Mouse (Mus musculus) G1E (cell line): Measurements from ENCODE around the gene Emc9. TPM values are rescaled to one million over a fixed set of nuclear protein-coding genes. Genes with fewer than 3 reads are reported as not detected.
A peak's percentile ranks its signal among the peaks of the same experiment; 100 is the strongest.

ENCODE experiments used
- ATAC-seq: 2 replicates; pipeline ENCODE4 v1.8.0; 2016; ENCODE audit warnings: mild to moderate bottlenecking; ENCODE audit not compliant: insufficient number of reproducible peaks, poor library complexity, low FRiP score, severe bottlenecking; ENCODE audit errors: extremely low read depth
- DNase-seq: peaks from one replicate; pipeline ENCODE4 v3.0.0; 2012; ENCODE audit warnings: low spot score
- H3K27me3 ChIP-seq: 2 replicates; pipeline ENCODE4 v1.6.1; 2012; ENCODE audit warnings: mild to moderate bottlenecking, low read length, inconsistent platforms; ENCODE audit not compliant: insufficient read depth
- H3K36me3 ChIP-seq: replicated peaks from 2 replicates; pipeline ENCODE3; 2012; ENCODE audit warnings: mild to moderate bottlenecking, inconsistent platforms
- H3K4me1 ChIP-seq: 2 replicates; pipeline ENCODE4 v1.6.1; 2012; ENCODE audit warnings: low read depth, low read length, inconsistent platforms, mixed read lengths; ENCODE audit not compliant: insufficient read depth
- H3K4me3 ChIP-seq: 2 replicates; pipeline ENCODE4 v1.5.1; 2012; ENCODE audit warnings: low read depth, mild to moderate bottlenecking, inconsistent platforms, low read length, moderate library complexity, mixed read lengths
- H3K9me3 ChIP-seq: replicated peaks from 2 replicates; pipeline ENCODE4 v1.6.1; 2012; ENCODE audit warnings: inconsistent platforms
- CTCF ChIP-seq: IDR thresholded peaks from 2 replicates; pipeline ENCODE4 v1.5.1; 2012; ENCODE audit warnings: low read depth, low read length, inconsistent platforms, mixed read lengths
- GATA1 ChIP-seq: IDR thresholded peaks from 2 replicates; pipeline ENCODE4 v1.6.1; 2012; ENCODE audit warnings: borderline replicate concordance, low read length, inconsistent platforms, mixed read lengths
- GATA2 ChIP-seq: IDR thresholded peaks from 2 replicates; pipeline ENCODE4 v1.6.1; 2012; ENCODE audit warnings: low read depth, low read length, inconsistent platforms, borderline replicate concordance
- POLR2AphosphoS5 ChIP-seq: IDR thresholded peaks from 2 replicates; pipeline ENCODE4 v1.6.1; 2012; ENCODE audit warnings: low read depth, low read length, inconsistent platforms; ENCODE audit not compliant: insufficient replicate concordance
- TAL1 ChIP-seq: conservative IDR thresholded peaks from 2 replicates; pipeline ENCODE4 v1.6.1; 2012; ENCODE audit warnings: low read depth, low read length, inconsistent platforms, mixed read lengths
- polyA plus RNA-seq: library from polyadenylated mRNA; stranded (reverse); fragments of >175 nt; gene quantifications from 2 replicates; pipeline ENCODE4 v1.2.3, GENCODE M21; 2012
- total RNA-seq, 2 experiments: library from RNA; stranded (forward) in 1 of 2; stranded (reverse) in 1 of 2; fragments of 200-1000 nt in 1 of 2; fragments of >200 nt in 1 of 2; fragmentation: Nextera tagmentation in 1 of 2; gene quantifications; 2 replicates each; pipeline ENCODE4 v1.2.3; 2014 to 2017

Emc9 gene
- total and polyA plus RNA-seq, 3 experiments: 16.7 to 23.6 (median 20.2) TPM

DNA sequence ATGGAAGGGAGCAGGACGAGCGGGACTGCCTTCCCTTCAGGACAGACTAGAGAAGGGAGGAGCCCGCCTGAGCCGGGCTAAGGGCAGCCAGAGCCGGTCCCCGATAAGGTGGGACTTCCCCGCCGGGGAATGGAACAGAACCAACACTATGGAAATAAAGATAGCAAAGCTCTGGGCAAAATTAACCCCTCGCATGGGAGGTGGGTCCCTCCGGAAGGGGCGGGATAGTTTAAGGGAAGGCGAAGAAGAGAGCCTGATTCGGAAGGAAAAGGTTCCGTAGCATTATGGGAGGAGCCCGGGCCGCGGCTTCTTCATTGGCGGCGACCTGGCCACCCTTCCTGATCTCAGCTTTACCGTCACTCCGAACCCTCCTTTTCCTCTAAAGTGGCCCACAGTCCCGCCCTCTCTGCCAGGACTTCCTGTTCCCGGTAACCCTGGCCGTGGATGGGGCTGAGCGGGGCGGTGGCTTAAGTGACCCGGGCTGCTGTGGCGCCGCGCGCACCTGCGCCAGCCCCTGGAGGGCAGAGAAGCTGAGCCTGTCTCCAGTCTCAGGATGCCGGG lies 6.3 kb upstream of the Emc9 start, which contains the start of gene Rnf31:
Gene Rnf31, plus strand, starts transcription at position 378 of the 561 bp plus-strand sequence.
- DNase-seq: peak; percentile 87
- Histone ChIP-seq H3K9me3 (no peaks in the 10 kb centered on the region), H3K36me3 (peaks cover 64% of the 10 kb centered on the region), H3K27me3 (no peaks in the 10 kb centered on the region), H3K4me3 (peak within 1 kb of the TSS; percentile 96), H3K4me1 (peaks cover 62% of the 10 kb centered on the region)
- TF ChIP-seq TAL1 (no peak), POLR2AphosphoS5 (no peak), GATA2 (no peak), GATA1 (no peak), CTCF (no peak)
- ATAC-seq: peak; percentile 79

DNA sequence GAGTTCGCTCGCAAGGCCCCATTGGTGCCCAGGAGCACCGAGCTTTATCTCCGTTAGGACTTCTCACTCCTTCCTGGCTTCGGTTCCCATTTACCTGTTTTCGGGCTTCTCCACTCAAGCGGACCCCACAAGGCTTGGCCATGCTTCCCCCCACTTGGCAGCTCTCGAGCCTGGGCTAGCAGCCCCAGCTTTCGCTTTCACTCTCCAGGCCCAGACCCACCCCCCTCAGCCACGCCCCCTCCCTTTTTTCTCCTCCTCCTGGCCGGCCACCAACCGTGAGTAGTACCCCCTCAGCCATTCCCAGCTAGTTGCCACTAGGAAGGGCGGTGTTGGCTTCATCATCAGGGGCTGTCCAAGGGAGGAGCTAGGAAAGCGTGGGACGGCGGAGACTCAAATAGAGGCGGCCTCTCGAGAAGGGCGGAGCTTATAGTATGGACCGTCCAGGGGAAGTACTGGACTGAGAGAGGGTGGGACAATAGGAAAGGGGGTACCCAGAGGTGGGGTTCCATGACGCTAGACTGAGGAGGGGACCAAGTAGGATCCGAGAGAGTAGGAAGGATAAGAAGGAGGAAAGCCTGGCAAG lies 5.7 kb upstream of the Emc9 start, which contains the start of gene Psme2:
Gene Psme2, minus strand, starts transcription at position 366 of the 583 bp plus-strand sequence.
- no peaks in the 10 kb centered on the region for H3K27me3 ChIP-seq
- H3K4me1 ChIP-seq: peaks cover 67% of the 10 kb centered on the region
- peak; percentile 91 for DNase-seq
- H3K4me3 ChIP-seq: peak within 1 kb of the TSS; percentile 96
- H3K36me3 ChIP-seq: peaks cover 58% of the 10 kb centered on the region
- no peak for TF ChIP-seq GATA2
- no peaks in the 10 kb centered on the region for H3K9me3 ChIP-seq
- ATAC-seq: peak; percentile 87

DNA sequence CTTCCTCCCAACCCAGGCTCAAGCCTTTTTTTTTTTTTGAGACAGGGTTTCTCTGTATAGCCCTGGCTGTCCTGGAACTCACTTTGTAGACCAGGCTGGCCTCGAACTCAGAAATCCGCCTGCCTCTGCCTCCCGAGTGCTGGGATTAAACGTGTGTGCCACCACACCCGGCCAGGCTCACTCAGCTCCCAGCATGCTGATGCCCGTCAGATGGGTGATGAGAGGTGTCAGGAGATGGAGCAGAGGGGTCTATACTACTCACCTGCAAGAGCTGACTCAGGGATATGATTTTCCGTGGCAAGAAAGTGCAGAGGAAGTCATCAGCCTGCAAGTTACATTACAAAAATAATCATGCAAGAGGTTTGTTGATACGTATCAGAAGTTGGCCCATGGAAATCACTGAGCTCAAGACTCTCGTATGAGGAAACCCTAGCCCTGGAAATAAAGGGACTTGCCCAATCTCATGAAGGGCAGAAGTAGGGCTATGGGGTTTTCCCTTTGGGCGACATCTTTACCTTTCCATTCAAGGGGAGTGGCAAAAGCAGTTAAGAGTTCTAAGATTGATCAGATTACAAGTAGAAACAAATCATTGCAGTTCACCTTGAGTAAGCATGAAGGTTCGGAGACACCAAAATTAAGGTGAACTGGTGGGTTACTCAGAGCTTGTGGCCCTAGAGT lies 4.8 kb upstream of the Emc9 start:
- no peaks in the 10 kb centered on the region for H3K27me3 ChIP-seq
- peak overlapping the region; percentile 96 for H3K4me3 ChIP-seq
- H3K36me3 ChIP-seq: peaks cover 49% of the 10 kb centered on the region
- no peaks in the 10 kb centered on the region for H3K9me3 ChIP-seq
- DNase-seq (no peak), ATAC-seq (no peak)
- TF ChIP-seq TAL1 (no peak), CTCF (no peak), GATA2 (no peak), GATA1 (no peak), POLR2AphosphoS5 (no peak)
- H3K4me1 ChIP-seq: peaks cover 75% of the 10 kb centered on the region

DNA sequence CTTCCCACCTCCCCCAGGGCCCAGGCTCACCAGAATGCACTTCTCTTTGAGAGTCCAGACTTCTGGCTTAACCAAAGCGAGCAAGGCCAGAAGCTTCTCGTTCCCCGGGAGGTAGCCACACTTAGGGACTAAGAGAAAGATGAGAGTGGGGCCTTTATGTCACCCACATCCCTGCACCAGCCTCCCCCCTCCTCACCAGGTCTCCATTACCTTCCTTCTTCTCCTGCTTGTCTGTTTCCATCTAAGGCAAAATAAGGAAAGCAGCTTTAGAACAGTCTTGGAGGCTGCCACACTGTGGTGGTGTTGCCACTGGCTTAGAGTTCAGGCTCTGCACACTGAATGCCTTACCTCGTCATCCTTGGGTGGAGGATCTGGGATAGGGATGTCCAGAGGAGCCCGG lies 4.2 kb upstream of the Emc9 start:
- Histone ChIP-seq H3K27me3 (no peaks in the 10 kb centered on the region), H3K36me3 (peaks cover 42% of the 10 kb centered on the region), H3K4me1 (peaks cover 76% of the 10 kb centered on the region), H3K4me3 (peak overlapping the region; percentile 96; the same call in 1 of the 2 replicates), H3K9me3 (no peaks in the 10 kb centered on the region)
- TF ChIP-seq GATA1 (no peak), POLR2AphosphoS5 (no peak), CTCF (no peak), TAL1 (no peak), GATA2 (no peak)
- ATAC-seq (no peak), DNase-seq (no peak)

DNA sequence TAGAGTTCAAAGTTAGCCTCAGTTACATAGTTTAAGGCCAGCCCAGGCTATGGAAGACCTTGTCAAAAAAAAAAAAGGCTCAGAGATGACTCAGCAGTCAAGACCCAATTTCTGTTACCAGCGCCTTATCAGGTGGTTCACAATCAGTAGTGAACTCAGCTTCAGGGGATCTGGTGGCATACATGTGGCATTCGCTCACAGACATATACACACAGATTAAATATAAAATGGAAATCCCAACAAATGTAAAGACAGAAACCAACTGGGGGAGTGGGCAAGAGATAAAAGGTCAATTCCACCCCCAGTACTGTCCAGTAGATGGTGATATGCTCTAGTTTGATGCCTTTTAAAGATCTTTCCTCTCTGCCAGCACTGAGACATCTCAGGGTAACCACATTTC lies 1.0 kb upstream of the Emc9 start:
- H3K36me3 ChIP-seq: peaks cover 49% of the 10 kb centered on the region
- no peak overlapping the region; the same call in 1 of the 2 replicates for H3K4me3 ChIP-seq
- H3K4me1 ChIP-seq: peaks cover 72% of the 10 kb centered on the region
- no peaks in the 10 kb centered on the region for H3K9me3 ChIP-seq
- H3K27me3 ChIP-seq: no peaks in the 10 kb centered on the region
- TF ChIP-seq CTCF: no peak
- TF ChIP-seq TAL1: no peak; the same call in 1 of the 2 replicates
- no peak for TF ChIP-seq POLR2AphosphoS5
- TF ChIP-seq GATA1: no peak
- ATAC-seq (peak; percentile 17), DNase-seq (peak; percentile 31)

DNA sequence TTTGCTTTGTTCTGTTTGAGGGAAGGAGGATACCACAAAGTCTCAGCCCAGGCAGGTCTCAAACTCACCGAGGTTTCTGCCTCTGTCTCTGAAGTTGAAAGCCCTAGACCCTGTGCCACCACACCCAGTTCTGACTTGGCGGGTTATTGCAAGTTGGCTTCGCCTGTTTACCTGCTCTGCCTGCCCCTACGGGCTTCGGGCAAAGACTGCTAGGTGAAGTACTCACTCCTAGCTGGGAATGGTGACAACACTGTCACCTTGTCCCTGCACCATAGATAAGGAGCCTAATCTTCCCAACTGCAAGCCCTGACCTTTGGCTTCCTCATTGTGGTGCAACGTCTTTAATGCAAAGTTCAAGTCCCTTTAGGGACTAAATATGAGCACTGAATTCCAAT lies 461 bp upstream of the Emc9 start:
- Histone ChIP-seq H3K4me3 (peak overlapping the region; percentile 90; the same call in 1 of the 2 replicates), H3K27me3 (no peaks in the 10 kb centered on the region), H3K9me3 (no peaks in the 10 kb centered on the region), H3K36me3 (peaks cover 55% of the 10 kb centered on the region), H3K4me1 (peaks cover 78% of the 10 kb centered on the region)
- ATAC-seq (no peak), DNase-seq (no peak)
- TF ChIP-seq GATA1 (no peak), TAL1 (peak; percentile 62)
